Mouse (Mus musculus) megakaryocyte-erythroid progenitor cell, adult 5-6 weeks (primary cell): ENCODE data around the gene Sec63. TPM values are rescaled to one million over a fixed set of nuclear protein-coding genes. Genes with fewer than 3 reads are reported as not detected.

Source experiments
- ATAC-seq: replicated peaks from 2 replicates; pipeline ENCODE4 v1.8.0; 2016; ENCODE audit warnings: mild to moderate bottlenecking, inconsistent platforms; ENCODE audit not compliant: severe bottlenecking, poor library complexity, low FRiP score, low TSS enrichment
- total RNA-seq, 2 experiments: library from RNA; stranded (forward) in 1 of 2; stranded (reverse) in 1 of 2; fragments of 200-1000, 215-1000 nt in 1 of 2; fragments of >200 nt in 1 of 2; fragmentation: Nextera tagmentation in 1 of 2; gene quantifications; 2 replicates each; pipeline ENCODE4 v1.2.3; 2014 to 2017

Sec63 gene
- 25.6 and 29.3 TPM in 2 replicates for total RNA-seq (2014; fragmentation: Nextera tagmentation)
- 17.5 and 39.9 TPM in 2 replicates for total RNA-seq (2017)

DNA sequence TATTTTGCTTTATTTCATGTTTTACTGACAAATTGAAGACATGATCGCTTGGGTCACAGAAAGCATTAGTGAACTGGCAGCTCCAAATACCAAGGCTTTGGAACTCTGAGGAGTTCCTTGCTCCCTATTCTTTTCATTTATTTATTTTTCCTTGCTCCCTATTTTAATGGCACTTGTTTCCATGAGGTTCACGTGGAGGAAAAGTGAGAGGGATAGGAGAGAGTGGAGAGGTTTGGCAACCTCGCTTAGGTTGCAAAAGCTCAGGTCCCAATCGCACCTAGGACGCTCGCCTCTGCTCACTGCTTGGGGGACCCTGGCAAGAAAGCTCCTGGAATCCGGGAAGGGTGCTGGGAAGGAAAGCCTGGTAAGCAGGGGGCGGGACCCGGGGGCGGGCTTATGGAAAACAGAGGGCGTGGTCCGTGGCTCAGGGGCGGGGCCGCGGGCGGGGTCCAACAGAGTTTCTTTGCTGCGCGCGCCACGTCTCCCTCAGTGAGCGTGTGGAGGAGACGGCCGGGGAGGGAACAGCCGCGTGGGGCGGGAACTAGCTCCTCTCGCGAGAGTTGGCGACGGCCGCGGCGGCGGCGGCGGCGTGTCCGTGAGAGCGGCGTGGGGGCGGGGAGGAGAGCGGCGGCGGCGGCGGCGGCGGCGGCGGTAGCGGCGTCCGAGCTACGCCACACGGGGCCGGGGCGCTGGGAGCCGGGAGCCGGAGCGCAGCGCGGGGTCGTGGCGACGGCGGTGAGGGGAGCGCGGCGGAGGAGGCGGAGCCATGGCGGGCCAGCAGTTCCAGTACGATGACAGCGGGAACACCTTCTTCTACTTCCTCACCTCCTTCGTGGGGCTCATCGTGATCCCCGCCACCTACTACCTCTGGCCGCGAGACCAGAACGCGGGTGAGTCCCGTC is at the start of gene Sec63:
Gene Sec63 (plus strand): TSS at position 498 of the 902 bp plus-strand sequence.
- peak; percentile 90 for ATAC-seq

DNA sequence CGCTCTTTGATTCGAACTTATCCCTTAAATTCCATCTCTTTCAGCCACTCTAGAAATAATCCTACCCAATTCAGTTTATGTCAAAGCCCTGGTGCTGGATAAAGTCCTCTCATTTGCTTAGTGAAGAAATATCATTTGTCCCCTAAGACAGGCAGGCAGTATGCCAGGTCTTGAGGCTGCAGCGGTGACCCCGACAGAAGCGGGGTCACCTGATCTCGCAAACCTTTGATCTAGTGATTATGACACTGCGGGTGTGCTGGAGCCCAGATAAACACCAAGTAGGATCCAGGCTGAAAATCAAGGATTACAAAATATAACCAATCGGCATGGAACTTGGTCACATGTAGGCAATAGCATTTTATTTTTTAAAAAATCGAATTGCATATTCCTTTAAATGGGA is 46.6 kb upstream of the Sec63 start:
- ATAC-seq, result no peak

DNA sequence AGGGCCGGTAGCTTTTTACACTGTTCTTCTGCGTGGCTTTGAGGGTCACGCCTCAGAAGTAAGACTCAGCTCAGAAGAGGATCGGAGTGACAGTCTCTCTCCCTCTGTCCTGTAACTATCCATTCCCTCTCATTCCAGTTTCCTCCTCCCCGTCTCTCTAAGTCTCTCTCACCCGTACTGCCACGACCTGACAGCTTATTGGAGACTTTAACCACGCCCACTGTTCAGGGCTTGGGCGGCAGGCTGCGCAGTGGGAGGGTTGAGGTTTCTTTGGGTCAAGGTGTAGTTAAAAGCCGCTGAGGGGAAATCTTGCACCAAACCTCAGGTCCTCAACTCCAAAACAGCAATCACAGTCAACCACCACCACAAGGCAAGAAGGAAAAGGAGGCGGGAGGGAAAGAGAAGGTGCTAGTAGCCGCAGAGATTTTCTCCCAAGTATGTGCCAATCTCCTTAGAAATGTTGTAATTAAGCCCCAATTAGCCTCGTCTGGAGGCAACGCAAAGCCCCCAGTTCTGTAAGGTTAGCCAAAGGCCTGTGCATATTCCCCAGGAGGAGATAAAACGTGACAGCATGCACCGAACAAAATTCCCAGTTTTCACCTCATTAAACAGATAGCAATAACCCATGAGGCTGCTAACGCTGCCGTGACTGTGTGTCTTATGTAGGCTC is 45.8 kb upstream of the Sec63 start:
- ATAC-seq, result no peak

DNA sequence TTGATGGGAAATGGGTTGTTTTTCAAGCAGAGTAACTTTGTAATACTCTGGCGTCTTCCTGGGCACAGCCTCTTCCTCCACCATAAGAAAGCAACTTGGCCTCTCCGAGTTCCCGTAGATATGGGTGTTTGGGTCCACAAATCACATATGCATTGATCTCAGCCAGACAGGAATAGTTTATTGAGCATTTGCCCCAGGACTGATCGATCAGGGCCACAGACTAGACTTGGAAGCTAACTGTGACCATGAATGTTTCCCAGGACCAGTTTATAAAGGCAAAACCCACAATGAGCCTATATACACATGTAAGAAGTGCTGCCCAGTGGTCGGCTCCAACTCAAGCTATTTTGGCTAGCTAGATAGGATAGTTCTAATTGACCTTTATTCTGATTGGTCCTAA is 39.2 kb upstream of the Sec63 start:
- ATAC-seq, result no peak

DNA sequence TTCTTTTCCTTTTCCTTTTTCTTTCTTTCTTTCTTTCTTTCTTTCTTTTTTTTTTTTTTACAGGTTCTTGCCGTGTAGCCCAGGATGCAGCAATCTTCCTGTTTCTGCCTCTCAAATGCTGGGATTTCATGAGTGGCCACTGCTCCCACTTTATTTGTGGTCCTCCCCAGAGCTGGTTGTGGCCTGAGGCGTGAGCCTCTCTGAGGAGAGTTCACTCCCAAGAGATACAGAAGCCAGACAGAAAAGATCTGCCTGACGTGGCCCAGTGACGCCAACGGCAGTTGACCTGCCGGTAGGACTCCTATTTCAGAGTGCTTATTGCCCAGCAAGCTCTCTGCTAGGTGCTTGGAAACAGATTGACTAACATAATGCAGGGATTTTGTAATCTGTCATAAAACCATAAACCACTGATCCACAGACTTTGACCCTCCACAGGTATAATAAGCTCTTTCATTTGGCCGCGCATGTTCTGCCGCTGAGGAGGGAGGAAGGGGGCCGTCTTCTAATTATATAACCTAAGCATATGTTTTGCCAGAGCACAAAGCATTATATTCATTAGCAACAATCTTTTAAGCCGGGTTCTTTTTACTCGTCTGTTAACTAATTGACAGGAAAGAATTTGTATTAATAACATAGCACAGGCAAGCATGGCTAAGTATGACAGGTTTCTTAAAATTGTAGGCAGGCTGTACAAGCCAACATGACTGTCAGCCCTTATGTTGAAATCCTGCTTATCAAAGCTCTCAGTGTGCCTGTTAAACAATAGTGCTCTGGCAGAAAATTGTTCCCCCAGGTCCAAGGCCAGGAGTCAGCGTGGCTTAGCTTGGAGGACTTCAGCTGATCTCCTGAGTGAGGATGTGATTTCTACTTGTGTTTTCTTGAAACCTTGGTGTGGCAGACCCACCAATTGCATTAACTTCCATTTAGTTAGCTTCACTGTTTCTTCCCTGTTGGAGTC is 37.7 kb upstream of the Sec63 start:
- no peak for ATAC-seq

DNA sequence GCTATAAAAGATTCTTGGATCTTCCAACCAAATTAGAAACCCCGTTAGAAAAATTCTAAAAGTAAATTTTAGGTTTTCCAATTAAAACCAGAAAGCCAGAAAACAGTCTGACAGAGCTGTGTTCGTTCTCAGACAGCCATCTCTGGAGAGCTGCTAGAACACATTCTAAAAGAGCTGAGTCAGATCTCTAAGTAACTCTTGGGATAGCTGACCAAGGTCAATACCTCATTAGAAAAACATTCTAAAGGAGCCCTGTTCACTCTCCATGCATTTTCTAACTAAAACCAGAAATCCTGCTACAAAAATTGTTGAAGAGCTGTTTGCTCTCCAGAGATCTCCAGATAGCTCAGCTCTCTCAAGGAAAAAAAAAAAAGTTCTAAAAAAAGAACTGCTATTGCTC is 31.7 kb upstream of the Sec63 start:
- ATAC-seq, result no peak

DNA sequence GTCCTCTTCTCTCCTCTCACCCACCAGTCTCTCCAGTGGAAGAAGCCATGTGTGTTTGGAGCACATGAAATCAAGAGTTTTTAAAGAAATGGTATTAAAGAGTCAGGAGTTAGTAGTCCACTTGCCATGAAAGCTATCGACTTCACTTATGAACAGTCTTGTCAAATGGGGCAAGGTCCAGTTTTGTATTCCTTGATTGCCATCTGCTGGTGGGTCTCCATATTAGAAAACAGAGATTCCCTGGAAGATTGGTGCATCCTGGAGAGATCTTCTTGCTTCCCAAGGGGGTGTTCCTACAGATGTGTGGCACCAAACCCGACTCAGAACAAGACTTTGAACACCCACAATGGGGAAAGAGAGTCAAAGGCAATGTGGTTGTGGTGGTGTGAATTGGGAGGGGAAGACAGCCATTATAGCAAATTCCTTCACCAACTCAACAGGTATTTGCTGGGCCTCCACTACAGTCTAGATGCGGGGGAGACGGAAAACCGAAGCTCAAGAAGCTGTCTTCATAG is 26.7 kb upstream of the Sec63 start:
- ATAC-seq, result no peak

DNA sequence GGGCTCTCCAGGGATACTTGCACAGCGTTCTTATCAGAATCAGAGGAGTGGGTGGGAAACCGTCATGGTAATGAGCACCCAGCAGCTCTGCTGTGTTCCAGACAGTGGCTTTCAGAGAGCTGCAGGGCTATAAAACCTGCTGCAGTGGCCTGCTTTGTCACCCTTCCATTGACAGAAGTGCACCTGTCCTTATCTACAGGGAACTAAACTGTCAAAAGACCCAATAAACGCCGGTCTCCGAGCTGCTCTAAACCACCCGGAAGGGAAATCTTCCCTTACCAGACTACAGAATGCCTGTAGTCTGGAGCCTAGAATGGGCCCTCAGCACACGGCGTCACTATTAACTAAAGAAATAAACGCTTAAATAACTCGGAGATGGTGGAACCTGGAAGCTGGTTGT is 9.5 kb upstream of the Sec63 start:
- no peak for ATAC-seq

DNA sequence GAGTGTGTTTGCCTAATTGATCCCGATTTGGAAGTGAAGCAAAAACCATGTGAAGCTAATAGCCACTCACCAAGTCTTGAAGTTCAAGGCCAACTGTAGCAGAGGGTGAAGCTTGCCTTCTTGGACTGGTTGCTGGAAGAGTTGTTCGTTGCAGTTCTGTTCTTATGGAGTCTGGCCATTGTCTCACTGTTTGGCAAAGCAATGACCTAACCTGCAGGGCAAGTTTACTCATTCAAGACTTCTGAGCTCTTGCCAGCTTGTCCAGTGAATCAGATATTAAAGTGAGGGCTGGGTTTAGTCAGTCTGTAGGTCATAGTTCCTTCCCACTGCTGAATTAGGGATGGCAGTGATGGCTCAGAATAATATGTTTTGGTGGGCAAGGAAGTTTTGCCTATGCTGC is 7.0 kb upstream of the Sec63 start:
- ATAC-seq, result no peak

DNA sequence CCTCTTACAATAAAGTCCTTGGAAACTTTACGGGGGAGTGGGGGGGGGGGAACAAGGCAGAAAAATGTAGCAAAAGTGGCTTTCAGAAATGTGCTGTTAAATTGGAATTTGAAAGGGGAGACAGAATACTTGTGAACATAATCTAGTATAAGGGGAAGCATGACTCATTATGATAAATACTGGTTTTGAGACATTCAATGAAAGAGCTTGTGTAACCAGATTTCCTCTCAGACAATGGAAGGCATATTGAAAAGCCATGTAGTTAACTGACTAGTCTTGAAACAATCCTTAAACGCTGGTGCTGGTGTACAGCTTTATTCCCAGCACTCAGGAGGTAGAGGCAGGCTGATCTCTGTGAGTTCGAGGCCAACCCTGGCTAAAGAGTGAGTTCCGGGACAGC is 1.6 kb upstream of the Sec63 start:
- ATAC-seq, result no peak

DNA sequence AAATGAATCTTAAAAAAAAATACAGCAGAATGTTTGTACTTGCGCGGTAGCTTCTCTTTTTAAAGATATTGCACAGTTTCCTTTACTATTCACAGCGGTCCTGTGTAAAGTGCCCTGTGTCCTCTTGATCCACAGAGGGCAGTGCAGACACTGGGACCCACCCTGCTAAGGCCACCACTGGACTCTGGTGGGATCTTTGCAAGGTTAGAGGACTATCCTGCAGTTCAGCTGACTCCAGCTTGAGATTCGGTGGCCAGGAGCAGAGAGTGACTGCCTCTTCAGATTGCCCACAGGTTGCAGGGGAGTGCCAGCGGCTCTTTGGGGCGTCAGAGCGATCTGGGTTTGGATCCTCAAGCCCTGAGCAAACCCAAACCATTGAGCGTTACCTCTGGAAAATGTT is 967 bp upstream of the Sec63 start:
- ATAC-seq, result peak; percentile 55

DNA sequence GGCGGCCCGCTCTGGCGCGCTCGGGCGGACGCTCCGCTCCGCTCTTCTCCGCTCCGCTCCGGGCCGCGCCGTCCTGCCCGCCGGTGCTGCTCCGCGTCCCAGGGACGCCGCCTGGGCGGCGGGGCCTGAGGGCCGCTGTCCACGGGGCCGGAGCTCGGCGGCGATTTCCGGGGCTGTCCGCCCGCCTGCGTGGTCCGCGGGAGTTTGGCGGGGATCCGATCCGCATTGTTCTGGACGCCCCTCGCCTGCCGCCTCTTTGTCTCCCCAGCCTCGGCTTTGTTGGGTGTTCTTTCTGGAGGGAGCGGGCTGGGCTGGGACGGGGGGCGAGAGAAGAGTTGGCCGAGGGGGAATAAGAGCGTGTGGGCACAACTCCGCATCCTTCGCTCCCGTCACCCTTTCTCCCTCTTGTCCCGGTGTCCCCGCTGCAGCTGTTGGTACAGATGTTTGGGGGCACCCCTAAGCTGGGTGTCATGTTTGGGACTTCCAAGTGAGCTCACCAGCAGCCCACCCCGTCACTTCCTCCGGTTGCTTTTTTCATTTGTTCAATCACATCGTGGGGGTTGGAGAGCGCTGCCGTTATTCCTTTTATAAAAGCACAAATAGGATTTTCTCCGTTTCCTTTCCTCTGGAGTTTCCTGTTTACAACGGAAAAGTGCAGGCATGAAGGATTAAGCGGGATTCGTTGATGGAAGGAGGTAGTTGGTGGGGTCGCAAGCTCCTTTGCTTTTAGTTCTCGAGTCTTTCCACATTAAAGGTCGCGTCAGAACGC is 789 bp downstream of the Sec63 start:
- peak; percentile 39 for ATAC-seq

DNA sequence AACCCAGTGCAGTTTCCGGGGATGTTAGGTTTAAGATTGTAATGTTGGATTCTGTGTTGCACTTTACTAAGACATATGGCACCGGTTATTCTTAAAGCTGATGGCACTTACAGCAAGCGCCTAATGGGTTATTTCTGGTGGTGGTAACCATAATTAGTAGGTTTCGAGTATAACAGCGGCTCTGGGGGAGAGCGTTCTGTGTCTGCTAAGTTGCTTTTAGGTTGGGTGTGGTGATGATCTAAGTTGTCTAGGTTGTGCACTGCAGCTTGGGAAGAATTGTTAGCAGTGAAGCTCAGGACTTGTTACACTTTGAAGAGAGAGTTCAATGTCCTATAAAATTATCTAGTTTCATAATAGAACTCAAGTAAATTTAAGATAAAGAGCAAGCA is 1.4 kb downstream of the Sec63 start:
- ATAC-seq, result no peak

DNA sequence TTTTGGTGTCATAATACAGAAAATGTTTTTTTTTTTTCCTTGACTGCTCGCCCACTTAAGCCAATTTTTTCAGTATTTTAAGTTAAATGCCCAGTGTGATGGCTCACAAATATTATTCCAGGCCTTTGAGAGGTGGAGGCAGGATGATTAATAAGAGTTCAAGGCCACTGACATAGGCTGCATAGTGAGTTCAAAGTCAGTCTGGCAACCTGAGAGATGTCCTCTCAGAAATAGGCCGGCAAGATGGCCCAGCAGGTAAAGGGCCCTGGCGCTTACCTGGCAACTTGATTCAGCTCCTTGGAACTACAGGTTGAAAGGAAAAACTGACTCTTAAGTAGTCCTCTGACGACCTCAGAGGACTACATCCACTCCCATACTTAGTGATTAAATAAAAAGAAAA is 1.9 kb downstream of the Sec63 start:
- no peak for ATAC-seq

DNA sequence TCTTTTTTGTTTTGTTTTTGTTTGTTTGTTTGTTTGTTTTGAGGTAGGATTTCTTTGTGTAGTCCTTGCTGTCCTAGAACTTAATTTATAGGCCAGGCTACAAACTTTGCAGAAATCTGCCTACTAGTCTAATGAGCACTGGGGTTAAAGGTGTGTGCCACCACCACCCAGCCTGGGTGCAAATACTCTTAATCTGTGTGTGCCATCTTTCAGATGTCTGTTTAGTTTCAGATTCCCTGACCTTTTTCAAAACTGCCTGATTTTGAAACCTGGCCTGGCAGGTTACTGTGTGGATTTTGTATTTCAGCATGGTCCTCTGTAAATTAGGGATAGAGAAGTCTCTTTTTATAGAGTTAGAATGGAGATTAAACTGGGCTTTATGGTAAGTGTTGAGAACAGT is 4.0 kb downstream of the Sec63 start:
- no peak for ATAC-seq

DNA sequence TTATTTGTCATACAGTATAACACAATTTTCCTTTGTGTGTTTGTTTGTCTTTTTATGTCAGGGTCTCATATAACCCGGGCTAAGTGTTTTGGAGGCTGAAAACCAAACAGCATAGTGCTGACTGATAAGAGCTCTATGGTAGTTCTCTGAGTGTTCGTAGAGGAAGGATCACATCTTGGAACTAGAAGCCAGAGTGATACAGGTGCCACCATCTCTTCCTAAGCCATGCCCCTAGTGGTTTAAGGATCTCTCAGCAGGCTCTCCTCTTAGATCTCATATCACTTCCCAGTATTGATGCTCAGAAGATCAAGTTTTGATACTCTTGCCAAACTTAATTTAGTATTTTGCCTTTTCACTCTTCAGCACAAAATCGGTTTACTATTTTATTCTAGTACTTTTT is 14.2 kb downstream of the Sec63 start:
- ATAC-seq, result peak; percentile 52; the same call in 1 of the 2 replicates

DNA sequence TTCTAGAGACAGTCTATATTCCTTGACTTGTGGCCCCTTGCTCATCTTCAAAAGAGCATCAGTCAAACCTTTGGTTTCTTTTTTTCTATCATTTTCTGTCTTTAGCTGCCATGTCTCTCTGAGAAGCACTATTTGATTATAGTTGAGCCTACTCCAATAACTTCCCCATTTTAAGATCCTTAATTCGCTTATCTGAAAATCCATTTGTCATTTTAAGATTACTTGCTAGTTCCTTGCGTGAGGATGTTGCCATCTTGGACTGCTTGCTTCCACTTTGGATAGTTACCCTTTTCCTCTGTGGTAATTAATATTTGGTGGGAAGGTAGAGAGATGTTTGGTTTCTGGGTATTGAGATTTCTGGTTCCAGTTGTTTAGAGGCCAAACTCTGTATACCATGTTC is 19.5 kb downstream of the Sec63 start:
- ATAC-seq, result no peak

DNA sequence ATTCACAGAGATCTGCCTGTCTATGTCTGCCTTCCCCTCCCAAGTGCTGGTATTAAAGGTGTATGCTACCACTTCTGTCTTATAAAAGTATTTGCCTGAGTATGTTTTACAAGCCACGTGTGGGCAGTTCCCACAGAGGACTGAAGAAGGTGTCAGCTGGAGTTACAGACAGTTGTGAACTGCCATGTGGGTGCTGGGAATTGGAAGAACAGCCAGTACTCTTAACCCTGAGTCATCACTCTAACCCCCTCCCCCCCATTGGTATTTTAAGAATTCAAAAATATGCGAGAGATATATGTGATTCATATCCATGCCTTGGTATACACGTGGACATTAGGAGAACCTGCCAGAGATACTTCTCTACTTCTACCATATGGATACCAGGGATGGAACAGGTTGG is 20.4 kb downstream of the Sec63 start:
- ATAC-seq, result no peak

DNA sequence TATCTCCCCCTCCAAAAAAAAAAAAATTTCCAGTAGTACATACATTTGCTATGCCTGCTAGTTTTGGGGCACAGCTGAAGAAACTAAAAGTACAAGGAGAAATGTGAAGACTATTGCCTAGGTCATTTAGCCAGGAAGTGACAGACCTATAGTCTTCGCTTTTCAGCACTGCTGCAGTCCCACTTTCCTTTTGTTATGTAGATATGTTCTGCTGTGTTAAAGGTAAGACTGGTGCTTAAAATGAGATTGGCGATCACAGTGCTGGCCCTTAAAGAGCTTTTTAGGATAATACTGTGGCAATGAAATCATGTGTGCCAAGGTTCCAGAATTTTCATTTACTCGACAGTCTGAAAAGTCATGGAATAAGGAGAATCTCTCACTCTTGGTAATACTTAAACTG is 39.6 kb downstream of the Sec63 start:
- ATAC-seq, result no peak
